Mouse (Mus musculus): ENCODE measurements around the gene Smim13. TPM values are rescaled to one million over a fixed set of nuclear protein-coding genes. Genes with fewer than 3 reads are reported as not detected.

Gene Smim13
- polyA plus RNA-seq, 1 experiment from 2014 or later = 15.4 TPM

GRCm38 (mm10) chr13:41267827-41268408 is 18.3 kb downstream of the Smim13 start:
- H3K27me3 ChIP-seq = no peaks in the 10 kb centered on the region
- H3K36me3 ChIP-seq = peaks cover 4% of the 10 kb centered on the region; the same call in 1 of the 2 replicates
- 0 out of 2 replicates have a peak, but pooled peaks cover 5% of the 10 kb centered on the region for H3K9me3 ChIP-seq
- no peaks in the 10 kb centered on the region for H3K4me1 ChIP-seq
- no peak for ATAC-seq (ENCODE audit: low FRiP score, low read depth)
- H3K4me3 ChIP-seq = no peak overlapping the region
- no peak overlapping the region for H3K9ac ChIP-seq
- H3K4me2 ChIP-seq (replicated peaks) = no peak overlapping the region
- no peak overlapping the region for H3K27ac ChIP-seq
- WGBS = 54% methylated on average over 7 of the region's 7 CpGs

DNA sequence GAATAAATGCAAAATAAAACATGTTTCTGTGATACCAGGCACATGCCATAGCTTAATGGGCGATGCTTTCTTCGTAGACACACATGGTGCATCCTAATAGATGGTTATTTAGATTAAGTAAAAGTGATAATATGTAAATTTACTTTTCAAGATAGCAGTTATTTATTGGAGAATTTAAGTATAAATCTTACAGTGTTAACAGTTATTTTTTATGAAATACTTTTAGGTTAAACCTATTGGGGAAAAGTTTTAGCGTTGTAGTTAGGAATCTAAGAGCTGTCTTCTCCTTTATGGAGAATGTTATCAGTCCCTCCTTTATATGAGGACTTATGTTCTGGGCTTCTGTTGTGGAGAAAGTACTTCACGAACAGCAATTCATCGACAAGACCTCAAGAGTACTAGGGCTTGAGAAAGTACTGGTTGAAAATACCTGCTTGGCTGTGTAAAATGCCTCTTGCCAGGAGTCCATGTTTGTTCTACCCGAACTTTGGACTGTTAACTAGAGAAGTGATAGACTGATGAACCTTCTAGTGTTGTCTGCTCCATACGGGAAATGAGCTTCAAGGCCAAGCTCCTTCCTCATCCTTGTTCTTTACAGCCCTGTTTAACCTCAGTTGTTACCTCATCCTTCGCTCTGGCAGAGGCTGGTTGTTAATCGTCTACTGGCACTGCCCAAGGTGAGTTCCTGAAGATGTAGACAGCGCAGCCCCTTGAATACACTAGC is 24.4 kb downstream of the Smim13 start, which contains the start of gene Gm17364:
Gene Gm17364 (minus strand): TSS at position 51 of the 724 bp plus-strand sequence.
- Histone ChIP-seq H3K9ac (no peak within 1 kb of the TSS), H3K4me3 (no peak within 1 kb of the TSS), H3K27me3 (no peaks in the 10 kb centered on the region), H3K9me3 (no peaks in the 10 kb centered on the region), H3K27ac (no peak within 1 kb of the TSS), H3K36me3 (peaks cover 15% of the 10 kb centered on the region), H3K4me2 (replicated peaks) (no peak within 1 kb of the TSS), H3K4me1 (no peaks in the 10 kb centered on the region)
- 92% methylated on average over 10 of the region's 10 CpGs for WGBS
- no peak for ATAC-seq (ENCODE audit: low FRiP score, low read depth)

GRCm38 (mm10) chr13:41280696-41281095 is 31.1 kb downstream of the Smim13 start:
- no peak overlapping the region for H3K4me2 ChIP-seq (replicated peaks)
- H3K4me1 ChIP-seq = no peaks in the 10 kb centered on the region; the same call in 1 of the 2 replicates
- no peak overlapping the region for H3K27ac ChIP-seq
- no peaks in the 10 kb centered on the region for H3K9me3 ChIP-seq
- no peak overlapping the region for H3K4me3 ChIP-seq
- no peaks in the 10 kb centered on the region for H3K27me3 ChIP-seq
- 58% methylated on average over 5 of the region's 5 CpGs for WGBS
- peaks cover 5% of the 10 kb centered on the region; the same call in 1 of the 2 replicates for H3K36me3 ChIP-seq
- H3K9ac ChIP-seq = no peak overlapping the region
- no peak for ATAC-seq (ENCODE audit: low FRiP score, low read depth)

DNA sequence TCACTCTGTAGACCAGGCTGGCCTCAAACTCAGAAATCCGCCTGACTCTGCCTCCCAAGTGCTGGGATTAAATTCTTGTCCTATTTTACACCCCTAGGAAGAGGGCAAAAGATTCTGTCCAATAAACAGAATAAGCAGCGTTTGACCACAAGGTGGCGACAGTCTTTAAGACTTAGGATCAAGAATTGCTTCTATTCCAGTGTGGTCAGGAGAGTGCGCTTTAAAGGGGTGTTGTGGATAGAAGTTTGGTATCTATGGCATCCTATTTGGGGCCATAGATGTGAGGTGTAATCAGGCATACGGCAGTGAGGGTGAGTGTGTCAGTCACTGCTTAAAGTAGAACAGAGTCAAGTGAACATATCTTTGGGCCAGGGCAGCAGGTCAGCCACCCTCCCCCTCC is 33.6 kb downstream of the Smim13 start:
- Histone ChIP-seq H3K27ac (no peak overlapping the region), H3K27me3 (no peaks in the 10 kb centered on the region), H3K4me3 (no peak overlapping the region), H3K36me3 (no peaks in the 10 kb centered on the region), H3K4me1 (no peaks in the 10 kb centered on the region; the same call in 1 of the 2 replicates), H3K9ac (no peak overlapping the region), H3K4me2 (replicated peaks) (no peak overlapping the region), H3K9me3 (no peaks in the 10 kb centered on the region)
- 26% methylated on average over 5 of the region's 5 CpGs for WGBS
- no peak for ATAC-seq (ENCODE audit: low FRiP score, low read depth)

GRCm38 (mm10) chr13:41285448-41285847 is 35.8 kb downstream of the Smim13 start:
- H3K27ac ChIP-seq = no peak overlapping the region
- no peak overlapping the region for H3K4me3 ChIP-seq
- WGBS = 64% methylated on average over 4 of the region's 4 CpGs
- H3K4me1 ChIP-seq = no peaks in the 10 kb centered on the region
- H3K4me2 ChIP-seq (replicated peaks) = no peak overlapping the region
- no peaks in the 10 kb centered on the region for H3K27me3 ChIP-seq
- no peaks in the 10 kb centered on the region for H3K36me3 ChIP-seq
- H3K9me3 ChIP-seq = no peaks in the 10 kb centered on the region
- no peak for ATAC-seq (ENCODE audit: low FRiP score, low read depth)
- no peak overlapping the region for H3K9ac ChIP-seq

- no peaks in the 10 kb centered on the region for H3K27me3 ChIP-seq
- H3K4me2 ChIP-seq (replicated peaks) = no peak overlapping the region
- H3K4me1 ChIP-seq = no peaks in the 10 kb centered on the region
- WGBS = 88% methylated on average over 3 of the region's 3 CpGs
- H3K4me3 ChIP-seq = no peak overlapping the region
- no peak for ATAC-seq (ENCODE audit: low FRiP score, low read depth)
- H3K9me3 ChIP-seq = no peaks in the 10 kb centered on the region
- H3K9ac ChIP-seq = no peak overlapping the region
- H3K36me3 ChIP-seq = no peaks in the 10 kb centered on the region
- H3K27ac ChIP-seq = no peak overlapping the region
Measured at GRCm38 (mm10) chr13:41286285-41286684, 36.6 kb downstream of the Smim13 start.

DNA sequence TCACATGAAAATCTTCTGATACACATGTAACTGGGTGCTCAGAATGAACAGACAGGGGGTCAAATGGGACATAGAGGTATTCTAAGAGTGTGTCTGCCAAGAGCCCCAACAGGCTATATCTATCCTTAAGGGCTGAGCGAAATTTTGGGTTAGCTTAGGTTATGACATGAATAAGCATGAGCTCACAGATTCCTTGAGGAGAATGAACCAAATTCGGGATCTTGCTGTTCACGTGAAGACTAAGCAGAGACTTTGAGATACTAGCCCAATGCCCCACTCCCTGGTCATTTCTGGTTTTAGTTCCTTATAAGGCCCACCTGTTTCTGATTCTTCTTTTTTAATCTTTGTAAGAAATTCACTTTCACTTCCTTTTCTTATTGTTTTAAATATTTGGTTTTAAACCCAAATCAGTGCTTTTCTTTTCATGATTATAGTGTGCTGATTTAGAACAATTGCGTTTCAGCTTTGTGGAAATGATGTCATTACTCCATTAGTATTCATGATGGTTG is 41.9 kb downstream of the Smim13 start:
- H3K9me3 ChIP-seq = no peaks in the 10 kb centered on the region
- H3K9ac ChIP-seq = no peak overlapping the region
- no peak for ATAC-seq (ENCODE audit: low FRiP score, low read depth)
- no peaks in the 10 kb centered on the region for H3K4me1 ChIP-seq
- no peaks in the 10 kb centered on the region for H3K36me3 ChIP-seq
- 84% methylated on average over 4 of the region's 4 CpGs for WGBS
- H3K27ac ChIP-seq = no peak overlapping the region
- no peaks in the 10 kb centered on the region for H3K27me3 ChIP-seq
- no peak overlapping the region for H3K4me3 ChIP-seq
- no peak overlapping the region for H3K4me2 ChIP-seq (replicated peaks)

DNA sequence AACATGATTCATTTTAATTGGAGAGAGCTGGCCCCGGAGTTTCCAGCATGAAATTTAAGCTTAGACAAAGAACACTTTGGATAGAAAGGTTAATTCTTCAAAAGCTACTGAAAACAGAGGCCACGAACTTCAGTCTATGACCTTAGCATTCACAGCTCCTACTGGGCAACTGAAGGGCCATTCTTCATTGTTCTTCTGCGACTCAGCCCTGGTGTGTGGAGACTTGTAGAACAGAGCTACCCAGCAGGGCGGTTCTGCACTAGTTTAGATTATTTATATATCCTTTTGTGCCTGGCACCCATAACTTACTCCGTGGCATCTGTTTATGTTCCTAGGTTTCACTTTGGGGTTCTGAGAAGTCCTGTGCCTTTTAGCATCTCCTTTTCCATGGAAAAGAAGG is 44.0 kb downstream of the Smim13 start:
- Histone ChIP-seq H3K36me3 (no peaks in the 10 kb centered on the region), H3K27me3 (no peaks in the 10 kb centered on the region), H3K4me2 (replicated peaks) (no peak overlapping the region), H3K4me3 (no peak overlapping the region), H3K27ac (no peak overlapping the region), H3K9me3 (no peaks in the 10 kb centered on the region), H3K4me1 (no peaks in the 10 kb centered on the region), H3K9ac (no peak overlapping the region)
- ATAC-seq (ENCODE audit: low FRiP score, low read depth) = no peak
- 71% methylated on average over 5 of the region's 5 CpGs for WGBS

DNA sequence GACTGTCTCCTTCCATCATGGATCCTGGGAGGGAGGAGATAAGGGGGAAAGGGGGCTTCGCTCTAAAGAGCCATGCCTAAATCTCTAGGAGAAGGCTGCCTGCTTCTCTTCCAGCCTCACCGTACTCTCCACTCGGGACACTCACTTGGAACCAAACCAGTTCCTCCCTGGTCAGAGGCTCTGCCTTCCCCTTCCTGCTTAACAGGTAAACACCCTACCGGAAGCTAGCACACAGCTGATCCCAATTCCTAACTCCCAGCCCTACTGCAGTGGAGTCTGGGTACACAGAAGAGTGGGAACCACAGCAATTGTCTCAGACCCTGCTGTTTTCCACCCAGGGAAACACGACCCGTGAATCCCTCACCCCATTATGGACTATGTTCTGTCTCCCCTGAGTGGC is 46.2 kb downstream of the Smim13 start:
- Histone ChIP-seq H3K27ac (no peak overlapping the region), H3K27me3 (no peaks in the 10 kb centered on the region), H3K9me3 (no peaks in the 10 kb centered on the region), H3K4me2 (replicated peaks) (no peak overlapping the region), H3K9ac (no peak overlapping the region), H3K4me1 (no peaks in the 10 kb centered on the region), H3K36me3 (no peaks in the 10 kb centered on the region), H3K4me3 (no peak overlapping the region)
- no peak for ATAC-seq (ENCODE audit: low FRiP score, low read depth)
- 70% methylated on average over 6 of the region's 6 CpGs for WGBS

- Histone ChIP-seq H3K4me1 (no peaks in the 10 kb centered on the region), H3K9ac (no peak overlapping the region), H3K4me3 (no peak overlapping the region), H3K9me3 (no peaks in the 10 kb centered on the region), H3K27me3 (no peaks in the 10 kb centered on the region), H3K36me3 (no peaks in the 10 kb centered on the region), H3K4me2 (replicated peaks) (no peak overlapping the region), H3K27ac (no peak overlapping the region)
- no peak for ATAC-seq (ENCODE audit: low FRiP score, low read depth)
- WGBS = 83% methylated on average over 10 of the region's 10 CpGs
Measured at GRCm38 (mm10) chr13:41296396-41296795, 46.8 kb downstream of the Smim13 start.

DNA sequence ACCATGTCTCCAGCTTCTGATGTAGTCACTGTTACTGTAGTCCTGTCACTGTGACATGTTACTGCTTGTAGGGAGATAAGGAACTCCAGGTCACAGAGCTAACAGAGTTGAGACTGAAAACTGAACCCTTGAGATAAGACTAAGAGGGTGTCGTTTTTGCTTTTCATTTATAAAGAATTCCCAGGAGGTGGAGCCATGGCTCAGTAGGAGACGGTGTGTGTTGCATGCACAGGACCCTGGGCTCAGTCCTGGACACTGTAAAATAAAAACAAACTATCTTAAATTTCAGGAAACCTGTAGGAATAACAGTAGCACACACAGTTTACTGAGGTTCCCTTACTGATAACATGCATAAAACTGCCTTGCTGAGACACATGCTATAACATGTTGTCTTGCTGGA is 48.9 kb downstream of the Smim13 start:
- no peaks in the 10 kb centered on the region for H3K27me3 ChIP-seq
- no peak overlapping the region for H3K4me3 ChIP-seq
- no peaks in the 10 kb centered on the region for H3K36me3 ChIP-seq
- no peak overlapping the region for H3K4me2 ChIP-seq (replicated peaks)
- ATAC-seq (ENCODE audit: low FRiP score, low read depth) = no peak
- no peaks in the 10 kb centered on the region for H3K4me1 ChIP-seq
- H3K9ac ChIP-seq = no peak overlapping the region
- WGBS = 26% methylated on average over 2 of the region's 2 CpGs
- H3K9me3 ChIP-seq = no peaks in the 10 kb centered on the region
- no peak overlapping the region for H3K27ac ChIP-seq

DNA sequence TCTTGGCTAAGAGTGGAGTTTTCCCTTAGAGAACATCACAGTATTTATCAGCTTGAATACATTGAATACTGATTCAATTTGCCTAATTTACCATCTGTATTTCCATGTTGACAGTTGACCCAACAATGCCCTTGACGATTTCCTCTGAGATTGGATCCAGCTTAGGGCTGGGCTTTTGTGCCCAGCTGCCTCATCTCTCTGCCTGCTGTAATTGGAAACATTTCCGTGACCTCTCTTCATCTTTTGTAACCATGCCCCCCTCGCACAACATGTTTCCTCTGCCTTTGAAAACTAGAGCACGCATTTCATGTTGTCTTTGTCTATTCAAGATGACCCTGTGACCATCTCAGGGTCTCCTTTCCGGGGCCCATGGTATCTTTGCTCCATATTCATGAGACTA is 49.4 kb downstream of the Smim13 start:
- no peak overlapping the region for H3K9ac ChIP-seq
- no peaks in the 10 kb centered on the region for H3K27me3 ChIP-seq
- no peaks in the 10 kb centered on the region for H3K4me1 ChIP-seq
- no peak for ATAC-seq (ENCODE audit: low FRiP score, low read depth)
- H3K27ac ChIP-seq = no peak overlapping the region
- H3K36me3 ChIP-seq = no peaks in the 10 kb centered on the region
- WGBS = 33% methylated on average over 5 of the region's 5 CpGs
- no peak overlapping the region for H3K4me3 ChIP-seq
- no peaks in the 10 kb centered on the region for H3K9me3 ChIP-seq
- H3K4me2 ChIP-seq (replicated peaks) = no peak overlapping the region

All from limb, embryonic 13.5 days (tissue).